Mouse (Mus musculus) thymus, adult 2 months (tissue): Measurements from ENCODE around the gene Eri3.

Experiments used
- CTCF ChIP-seq: fragments of 200-500 bp; IDR thresholded peaks from 2 replicates; pipeline ENCODE4 v1.5.1; 2012; ENCODE audit warnings: mild to moderate bottlenecking, control low read depth, low read length, moderate library complexity, borderline replicate concordance; ENCODE audit not compliant: control insufficient read depth, poor library complexity, insufficient read depth; ENCODE audit errors: extremely low read depth
- POLR2A ChIP-seq: fragments of 200-500 bp; IDR thresholded peaks from 2 replicates; pipeline ENCODE4 v1.6.1; 2012; ENCODE audit warnings: mild to moderate bottlenecking, low read length, control low read depth, moderate library complexity; ENCODE audit not compliant: control insufficient read depth, poor library complexity, insufficient read depth; ENCODE audit errors: extremely low read depth

- TF ChIP-seq CTCF (no peak), POLR2A (no peak)
These were observed 13.8 kb downstream of the Eri3 start for GRCm38 (mm10) chr4:117563967-117564366.
